Mouse (Mus musculus) forebrain, embryonic 10.5 days (tissue): ENCODE measurements at regions not wholly inside any gene's neighbourhood (a gene's known extent, or its start where the extent isn't known, plus 50 kb on each side); places are given as distances from the start of the nearest gene placed in this dataset.

Source experiments
- DNase-seq: peaks from one replicate; pipeline ENCODE4 v3.0.0-alpha.2; 2017; ENCODE audit warnings: low spot score; ENCODE audit errors: extremely low spot score
- H3K27ac ChIP-seq: fragments of 300-500 bp; sonication (generic); 2 replicates; pipeline ENCODE4 v1.5.1; 2016; ENCODE audit warnings: mild to moderate bottlenecking
- H3K27me3 ChIP-seq: fragments of 300-500 bp; sonication (generic); 2 replicates; pipeline ENCODE4 v1.6.1; 2016; ENCODE audit warnings: mild to moderate bottlenecking; ENCODE audit not compliant: poor library complexity, severe bottlenecking
- H3K36me3 ChIP-seq: fragments of 300-500 bp; sonication (generic); replicated peaks from 2 replicates; pipeline ENCODE4 v1.6.1; 2016; ENCODE audit warnings: mild to moderate bottlenecking, moderate library complexity
- H3K4me1 ChIP-seq: fragments of 300-500 bp; sonication (generic); 2 replicates; pipeline ENCODE4 v1.6.1; 2016
- H3K4me3 ChIP-seq: fragments of 300-500 bp; sonication (generic); 2 replicates; pipeline ENCODE4 v1.5.1; 2016; ENCODE audit warnings: mild to moderate bottlenecking, moderate library complexity
- H3K9me3 ChIP-seq: fragments of 300-500 bp; sonication (generic); 2 replicates; pipeline ENCODE4 v1.6.1; 2016; ENCODE audit warnings: mild to moderate bottlenecking, moderate library complexity
- WGBS: fragments of 180-500 bp; shearing (Covaris S2); methylation state at CpG from one replicate; pipeline ENCODE4 v1.1.7; 2016; 5-methylcytosine and 5-hydroxymethylcytosine counted together

DNA sequence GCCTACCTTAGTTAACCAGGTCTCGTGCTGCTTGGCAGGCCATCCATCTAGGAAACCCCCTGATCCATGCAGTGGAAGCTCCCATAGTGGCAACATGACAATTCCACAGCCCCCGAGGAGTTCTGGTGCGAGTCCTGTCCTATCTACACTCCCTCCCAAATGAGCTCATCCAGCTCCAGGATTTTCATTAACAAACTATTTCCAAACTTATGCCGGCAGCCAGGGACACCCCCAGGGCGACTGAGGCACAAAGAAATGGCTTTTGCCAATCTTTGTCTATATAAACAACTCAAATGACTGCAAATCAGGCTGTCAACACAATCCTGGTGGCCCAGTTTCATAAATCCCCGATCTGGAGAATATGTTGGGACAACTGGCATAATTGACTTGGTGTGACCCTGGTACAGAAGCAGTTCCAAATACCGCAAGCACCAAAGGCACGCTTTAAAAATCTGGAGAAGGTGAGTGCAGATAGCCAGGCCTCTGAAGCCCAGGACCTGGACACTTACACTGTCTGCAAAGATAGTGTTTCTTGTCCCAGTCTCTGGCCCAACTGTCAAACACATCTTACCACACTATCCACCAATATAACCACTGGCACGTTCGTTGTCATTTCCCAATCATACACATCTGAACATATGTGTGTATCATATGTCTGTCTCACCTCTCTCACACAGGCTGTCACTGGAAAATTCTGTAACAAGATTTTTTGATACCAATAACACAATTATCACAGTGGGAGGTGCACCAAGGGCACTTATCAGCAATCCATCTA, 179.9 kb downstream of the Atp6ap1l start:
- DNase-seq = no peak
- no peak overlapping the region for H3K27ac ChIP-seq
- H3K4me3 ChIP-seq = no peak overlapping the region
- H3K9me3 ChIP-seq = no peaks in the 10 kb centered on the region
- H3K4me1 ChIP-seq = peaks cover 15% of the 10 kb centered on the region
- no peaks in the 10 kb centered on the region for H3K36me3 ChIP-seq
- WGBS = 90% methylated on average over 10 of the region's 10 CpGs
- no peaks in the 10 kb centered on the region for H3K27me3 ChIP-seq

DNA sequence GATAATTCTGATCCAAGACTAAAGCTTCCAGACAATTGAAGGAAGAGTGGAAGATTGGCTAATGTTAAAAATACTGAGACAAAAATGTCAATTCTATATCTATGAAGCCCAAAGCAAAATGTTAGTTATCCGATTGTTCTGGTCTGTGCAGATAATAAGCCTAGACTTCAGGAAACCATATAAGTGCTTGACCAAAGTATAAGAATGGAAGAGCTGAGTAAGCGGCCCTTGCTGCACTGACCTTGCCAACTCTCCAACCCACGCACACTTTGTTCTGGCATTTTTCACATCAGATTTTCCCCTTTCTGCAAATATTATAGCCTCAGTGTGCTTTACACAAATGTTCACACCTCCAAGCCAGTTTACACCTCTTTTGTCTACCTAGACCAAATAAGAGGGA, 180.6 kb downstream of the Atp6ap1l start:
- WGBS = 96% methylated on average over 3 of the region's 3 CpGs
- no peak for DNase-seq

DNA sequence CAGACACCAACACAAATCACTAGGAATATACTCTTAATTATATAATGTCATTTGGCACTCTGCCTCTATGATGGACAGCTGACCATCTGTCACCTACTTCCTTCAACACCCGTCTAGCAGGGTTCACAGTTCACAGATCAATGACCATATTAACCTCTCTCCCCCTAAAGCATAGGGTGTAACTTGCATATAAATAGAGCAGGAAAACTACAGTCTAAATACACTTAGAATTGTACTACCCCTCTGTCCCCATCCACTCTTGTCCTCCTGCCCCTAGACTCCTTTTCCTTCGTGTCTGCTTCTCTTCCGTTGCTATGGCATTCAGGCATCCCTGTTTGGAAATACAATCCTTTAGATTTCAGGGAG, 181.6 kb downstream of the Atp6ap1l start:
- no peak for DNase-seq
- 58% methylated on average over 3 of the region's 3 CpGs for WGBS
- H3K9me3 ChIP-seq = no peaks in the 10 kb centered on the region
- peaks cover 21% of the 10 kb centered on the region for H3K4me1 ChIP-seq
- no peak overlapping the region for H3K4me3 ChIP-seq
- no peaks in the 10 kb centered on the region for H3K27me3 ChIP-seq
- no peak overlapping the region for H3K27ac ChIP-seq
- no peaks in the 10 kb centered on the region for H3K36me3 ChIP-seq

More for the DNA sequence above, 180.6 kb downstream of the Atp6ap1l start:
- Histone ChIP-seq H3K36me3 (no peaks in the 10 kb centered on the region), H3K9me3 (no peaks in the 10 kb centered on the region), H3K27ac (no peak overlapping the region), H3K27me3 (no peaks in the 10 kb centered on the region), H3K4me1 (peaks cover 15% of the 10 kb centered on the region), H3K4me3 (no peak overlapping the region)

DNA sequence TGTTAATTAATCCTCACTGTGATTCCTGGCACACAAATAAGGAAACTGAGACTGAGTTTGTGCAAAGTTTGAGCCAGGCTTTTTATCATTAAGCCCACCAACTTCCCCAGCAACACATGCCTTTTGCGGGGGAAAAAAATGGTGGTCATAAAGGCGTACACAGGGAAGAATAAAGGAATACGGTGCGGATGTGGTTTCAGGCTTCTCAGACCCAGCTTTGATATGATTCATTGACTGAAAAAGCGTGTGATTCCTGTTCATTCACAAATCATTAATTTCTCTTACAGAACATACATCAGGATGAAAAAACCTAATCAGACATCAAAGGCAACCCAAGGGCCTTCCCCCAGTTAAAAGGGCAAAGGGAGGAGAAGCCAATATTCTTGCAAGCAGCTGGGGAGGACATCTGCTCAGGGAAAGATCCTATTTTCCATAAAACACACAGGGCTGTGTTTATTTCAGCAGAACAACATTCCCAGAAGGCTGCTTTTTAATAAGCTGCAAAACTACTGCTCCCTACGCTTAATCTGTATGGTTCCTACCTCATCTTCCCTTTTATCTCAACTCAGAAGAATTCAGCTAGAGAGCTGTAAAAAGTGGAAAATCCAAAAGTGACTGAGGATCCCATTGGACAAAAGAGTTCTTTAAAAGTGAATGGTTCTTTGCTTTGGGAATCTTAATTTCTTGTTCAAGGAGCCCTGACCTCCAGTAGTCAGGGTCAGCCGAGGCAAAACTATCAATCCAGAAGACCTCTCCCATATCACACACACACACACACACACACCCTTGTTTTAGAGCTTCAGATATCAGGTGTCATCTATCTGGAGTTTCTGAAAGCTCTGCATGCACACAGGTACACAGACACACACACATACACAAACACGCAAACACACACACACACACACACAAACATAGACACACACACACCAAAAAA, 182.3 kb downstream of the Atp6ap1l start:
- H3K36me3 ChIP-seq = no peaks in the 10 kb centered on the region
- peaks cover 22% of the 10 kb centered on the region for H3K4me1 ChIP-seq
- no peaks in the 10 kb centered on the region for H3K27me3 ChIP-seq
- H3K4me3 ChIP-seq = no peak overlapping the region
- no peaks in the 10 kb centered on the region for H3K9me3 ChIP-seq
- DNase-seq = no peak
- WGBS = 87% methylated on average over 8 of the region's 8 CpGs
- H3K27ac ChIP-seq = no peak overlapping the region

DNA sequence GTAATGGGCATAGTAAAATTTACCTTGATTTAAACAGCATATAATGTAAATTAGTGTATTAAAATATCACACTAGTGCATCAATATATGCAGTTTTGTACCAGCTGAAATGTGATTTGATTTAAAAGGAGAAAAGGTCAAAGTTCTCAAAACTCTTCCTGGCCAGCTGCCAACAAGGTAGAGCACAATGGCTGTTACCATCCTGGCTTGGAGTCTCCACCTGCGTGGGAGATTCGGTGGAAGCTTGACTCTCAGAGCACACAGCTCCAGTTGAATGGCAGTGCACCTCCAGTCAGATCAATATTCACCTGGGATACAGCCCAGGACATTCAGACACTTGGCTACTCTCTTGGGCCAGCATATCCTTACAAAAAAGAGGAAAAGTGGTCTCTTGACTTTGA, 220.8 kb downstream of the Atp6ap1l start:
- Histone ChIP-seq H3K36me3 (no peaks in the 10 kb centered on the region), H3K4me1 (no peaks in the 10 kb centered on the region), H3K27me3 (no peaks in the 10 kb centered on the region), H3K27ac (no peak overlapping the region), H3K9me3 (no peaks in the 10 kb centered on the region), H3K4me3 (no peak overlapping the region)
- no peak for DNase-seq
- WGBS = 90% methylated on average over 2 of the region's 2 CpGs

DNA sequence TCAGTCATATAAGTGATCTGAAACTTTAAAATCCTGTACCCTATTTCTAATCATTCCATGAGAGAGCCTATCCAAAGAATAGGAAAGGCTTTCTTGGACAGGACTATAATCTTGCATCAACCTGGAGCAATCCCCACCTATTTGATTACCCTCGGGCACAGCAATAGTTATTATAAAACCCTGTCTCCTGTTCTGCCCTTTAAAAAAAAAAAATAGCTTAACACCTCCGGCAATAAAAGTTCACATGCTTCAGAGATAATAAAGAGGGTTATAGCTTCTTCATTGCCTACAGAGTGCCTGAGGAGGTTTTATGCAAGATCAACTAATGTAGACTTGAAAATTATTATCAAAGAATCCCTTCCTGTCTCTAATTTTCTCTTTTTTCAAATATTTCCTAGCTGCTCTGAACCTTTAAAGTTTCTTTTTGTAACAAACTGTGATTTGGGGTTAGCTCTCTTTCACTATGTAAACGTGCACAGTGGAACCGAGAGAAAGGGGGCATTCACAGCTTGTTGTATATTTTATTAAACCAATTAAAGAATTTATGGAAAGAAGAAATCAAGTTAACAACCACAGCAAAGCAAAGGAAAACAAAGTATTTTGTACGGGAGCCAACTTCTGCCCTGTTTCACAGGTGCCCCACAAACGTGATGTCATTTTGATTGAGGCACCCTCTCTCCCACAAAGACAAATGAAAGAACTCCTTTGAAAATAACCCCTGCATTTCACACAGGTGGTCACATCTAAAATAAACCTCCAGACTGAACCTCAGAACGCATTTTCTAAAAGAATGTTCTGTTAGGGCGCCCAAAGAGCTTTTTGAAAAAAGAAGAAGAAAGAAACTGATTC, 225.8 kb downstream of the Atp6ap1l start:
- H3K4me3 ChIP-seq = no peak overlapping the region
- DNase-seq = no peak
- H3K36me3 ChIP-seq = no peaks in the 10 kb centered on the region
- 77% methylated on average over 8 of the region's 8 CpGs for WGBS
- no peaks in the 10 kb centered on the region for H3K27me3 ChIP-seq
- H3K4me1 ChIP-seq = no peaks in the 10 kb centered on the region
- H3K27ac ChIP-seq = no peak overlapping the region
- no peaks in the 10 kb centered on the region for H3K9me3 ChIP-seq

DNA sequence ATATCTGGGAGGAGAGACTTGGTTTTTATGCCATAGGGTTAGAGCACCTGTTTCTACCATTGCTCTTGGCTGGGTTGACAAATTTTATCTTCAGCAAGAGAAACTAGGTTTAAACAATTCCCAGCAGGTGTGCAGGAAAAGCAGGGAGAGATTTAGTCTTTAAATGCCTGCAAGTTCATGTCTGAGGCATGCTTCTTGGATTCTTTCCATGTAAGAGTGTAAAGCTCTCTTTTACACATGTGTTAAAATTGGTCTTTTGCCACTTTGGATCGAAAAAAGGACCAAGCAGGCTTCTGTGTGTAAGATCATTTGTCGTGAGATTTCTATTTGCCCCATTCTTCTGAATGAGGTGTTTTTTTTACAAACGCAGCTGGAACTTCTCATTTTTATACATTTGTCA, 231.3 kb downstream of the Atp6ap1l start:
- H3K4me3 ChIP-seq = no peak overlapping the region
- no peak for DNase-seq
- no peaks in the 10 kb centered on the region for H3K9me3 ChIP-seq
- no peak overlapping the region for H3K27ac ChIP-seq
- whole genome bisulfite sequencing = 94% methylated on average over 3 of the region's 3 CpGs
- H3K4me1 ChIP-seq = no peaks in the 10 kb centered on the region
- H3K36me3 ChIP-seq = no peaks in the 10 kb centered on the region
- no peaks in the 10 kb centered on the region for H3K27me3 ChIP-seq

DNA sequence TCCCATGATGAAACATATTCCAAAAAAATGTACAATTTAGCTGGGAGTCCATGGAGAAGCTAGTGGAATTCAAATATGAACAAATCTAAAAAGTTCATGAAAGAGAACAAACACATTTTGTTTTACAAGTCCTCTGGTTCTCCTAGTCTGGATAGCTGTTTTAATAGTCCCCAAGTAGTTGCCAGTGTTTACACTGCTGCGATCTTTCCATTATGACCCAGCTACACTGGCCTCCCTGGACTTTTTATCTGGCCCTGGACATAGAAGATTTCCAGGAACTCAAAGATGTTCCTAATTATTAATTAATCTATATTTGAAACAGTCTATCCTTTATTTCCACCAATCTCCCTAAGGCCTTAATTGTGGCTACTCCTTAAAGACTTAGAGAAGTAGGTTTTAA, 232.1 kb downstream of the Atp6ap1l start:
- no peaks in the 10 kb centered on the region for H3K36me3 ChIP-seq
- no peak overlapping the region for H3K4me3 ChIP-seq
- H3K27ac ChIP-seq = no peak overlapping the region
- no peaks in the 10 kb centered on the region for H3K4me1 ChIP-seq
- no peak for DNase-seq
- H3K27me3 ChIP-seq = no peaks in the 10 kb centered on the region
- WGBS = 96% methylated on average over 1 of the region's 1 CpGs
- no peaks in the 10 kb centered on the region for H3K9me3 ChIP-seq

DNA sequence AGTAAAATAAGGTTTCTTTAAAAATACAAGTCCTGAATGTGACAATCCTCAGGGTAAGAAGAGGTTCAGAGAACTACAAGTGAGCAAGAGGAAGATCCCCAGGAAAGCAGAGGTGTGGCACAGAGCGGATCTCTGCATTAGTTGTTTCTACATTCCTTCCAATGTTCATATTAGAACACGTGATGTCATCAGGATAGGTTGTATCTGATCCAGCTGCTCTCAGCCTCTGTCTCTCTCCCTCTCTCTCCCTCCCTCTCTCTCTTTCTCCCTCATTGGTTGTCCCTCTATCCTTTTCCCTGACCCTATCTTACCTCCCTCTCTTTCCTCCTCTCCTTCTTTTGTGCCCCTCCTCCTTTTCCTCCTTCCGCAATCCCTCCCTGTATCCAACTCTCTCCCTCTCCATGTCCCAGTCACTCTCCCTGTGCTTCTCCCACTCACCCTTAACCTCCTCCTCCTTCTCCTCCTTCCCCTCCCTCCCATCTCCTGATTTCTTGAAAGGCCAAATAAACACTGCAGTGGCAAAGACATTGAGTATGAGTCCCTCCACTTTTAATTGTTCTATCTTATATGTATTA, 243.5 kb downstream of the Atp6ap1l start:
- Histone ChIP-seq H3K4me3 (no peak overlapping the region), H3K4me1 (peaks cover 6% of the 10 kb centered on the region), H3K27ac (no peak overlapping the region), H3K27me3 (peaks cover 24% of the 10 kb centered on the region), H3K9me3 (0 out of 2 replicates have a peak, but pooled peaks cover 6% of the 10 kb centered on the region), H3K36me3 (no peaks in the 10 kb centered on the region)
- 72% methylated on average over 3 of the region's 3 CpGs for WGBS
- DNase-seq = no peak

DNA sequence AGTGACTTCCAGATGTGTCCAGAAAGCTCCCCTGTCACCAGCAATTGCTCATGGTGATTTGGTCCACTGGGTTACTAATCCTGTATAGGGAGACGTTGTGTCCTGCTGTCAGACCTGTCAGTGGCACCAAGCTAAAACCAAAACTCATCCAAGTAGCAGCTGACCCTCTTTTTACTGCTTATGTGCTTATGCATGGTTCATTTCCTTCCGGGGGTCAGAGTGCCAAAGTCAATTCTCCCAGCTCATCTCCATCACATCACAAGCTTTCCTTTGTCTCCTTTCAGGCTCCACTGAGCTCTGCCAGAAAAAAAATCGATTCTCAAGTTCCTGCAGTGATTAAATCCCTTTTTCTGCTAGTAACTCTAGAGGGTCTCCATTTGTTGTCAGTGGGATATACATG, 244.2 kb downstream of the Atp6ap1l start:
- no peak for DNase-seq
- H3K27ac ChIP-seq = no peak overlapping the region
- H3K27me3 ChIP-seq = peaks cover 24% of the 10 kb centered on the region
- peaks cover 6% of the 10 kb centered on the region for H3K4me1 ChIP-seq
- H3K4me3 ChIP-seq = no peak overlapping the region
- WGBS = 9% methylated on average over 3 of the region's 3 CpGs
- H3K9me3 ChIP-seq = 0 out of 2 replicates have a peak, but pooled peaks cover 6% of the 10 kb centered on the region
- H3K36me3 ChIP-seq = no peaks in the 10 kb centered on the region

DNA sequence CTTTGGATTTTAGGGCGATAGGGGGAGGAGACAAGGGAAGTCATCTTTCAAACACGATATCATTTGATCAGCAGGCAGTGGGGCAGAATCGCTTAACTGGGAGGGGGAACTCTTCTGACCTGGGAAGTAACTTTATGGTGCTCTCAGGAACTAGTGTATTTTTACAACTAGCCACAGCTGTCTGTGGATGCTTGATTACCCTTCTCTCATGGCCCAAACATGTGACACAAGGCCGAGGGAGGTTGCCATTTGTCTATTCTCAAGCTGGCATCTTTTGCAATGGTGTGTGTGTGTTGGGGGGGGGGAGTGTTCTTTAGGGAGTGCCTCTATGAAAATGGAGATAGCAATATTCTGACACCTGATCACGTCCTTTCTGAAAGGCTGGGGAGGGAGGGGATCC, 246.1 kb downstream of the Atp6ap1l start:
- H3K4me3 ChIP-seq = no peak overlapping the region
- H3K4me1 ChIP-seq = peaks cover 6% of the 10 kb centered on the region
- WGBS = 84% methylated on average over 5 of the region's 5 CpGs
- DNase-seq = no peak
- H3K36me3 ChIP-seq = no peaks in the 10 kb centered on the region
- H3K27ac ChIP-seq = no peak overlapping the region
- peaks cover 24% of the 10 kb centered on the region for H3K27me3 ChIP-seq
- 0 out of 2 replicates have a peak, but pooled peaks cover 6% of the 10 kb centered on the region for H3K9me3 ChIP-seq

DNA sequence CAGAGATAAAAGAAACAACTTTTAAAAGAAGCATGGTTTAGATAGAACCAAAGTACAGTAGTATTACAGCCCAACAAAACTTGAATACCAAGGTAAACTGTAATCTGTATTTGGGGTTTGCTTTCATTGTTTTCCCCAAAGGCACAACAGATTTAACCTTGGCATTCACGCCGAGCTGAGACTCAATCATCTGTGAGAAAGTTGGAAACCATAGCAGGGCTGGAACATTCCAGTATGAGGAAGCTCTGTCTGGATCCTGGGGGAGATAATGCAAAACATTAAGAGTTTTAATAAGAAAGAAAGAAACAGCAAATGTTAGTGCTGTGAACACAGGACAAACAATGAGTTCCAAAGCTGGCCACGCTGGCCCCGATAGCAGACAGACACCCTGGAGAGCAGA, 258.8 kb downstream of the Atp6ap1l start:
- H3K27ac ChIP-seq = no peak overlapping the region
- H3K36me3 ChIP-seq = no peaks in the 10 kb centered on the region
- no peaks in the 10 kb centered on the region for H3K27me3 ChIP-seq
- no peak for DNase-seq
- no peaks in the 10 kb centered on the region for H3K9me3 ChIP-seq
- 74% methylated on average over 4 of the region's 4 CpGs for WGBS
- H3K4me1 ChIP-seq = peaks cover 23% of the 10 kb centered on the region
- H3K4me3 ChIP-seq = no peak overlapping the region
